15 mouse cellular contexts compared by ENCODE assay signal in the genomic region with DNA sequence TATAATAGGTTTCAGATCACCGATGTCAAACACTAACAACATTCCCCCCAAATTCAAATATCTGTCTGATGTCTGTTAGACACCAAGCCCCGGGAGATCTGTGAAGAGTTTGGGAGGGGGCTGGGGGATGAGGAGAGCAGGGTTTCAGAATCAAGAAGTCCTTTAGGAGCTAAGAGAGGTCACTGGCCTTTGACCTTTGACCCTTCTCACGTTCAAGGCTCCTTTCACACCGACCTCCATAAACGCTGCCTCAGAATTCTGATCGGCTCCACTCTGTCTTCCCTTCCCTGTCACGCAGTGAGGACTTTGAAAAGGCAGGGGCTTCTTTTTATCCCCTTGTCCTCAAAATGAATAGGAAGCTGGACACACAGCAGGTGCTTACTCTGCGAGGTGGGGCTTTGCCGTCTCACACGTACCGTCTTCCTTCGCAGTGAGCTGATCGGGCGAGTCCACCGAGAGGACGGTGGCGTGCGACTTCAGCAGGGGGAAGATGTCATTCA. TPM values are rescaled to one million over a fixed set of nuclear protein-coding genes. Genes with fewer than 3 reads are reported as not detected.
A peak's percentile ranks its signal among the peaks of the same experiment; 100 is the strongest.
DNase-seq lines count a peak whose midpoint lies in the region; ATAC-seq lines count a peak whose summit lies in the region.
"Had no signal": no experiment of that assay in that cellular context is flagged by ENCODE, and none has a peak within 500 bp of the region (broad histone marks: within the 10 kb centered on the region; RNA-seq: fewer than 3 reads in every experiment).

No protein-coding gene starts in this region.

- H3K27ac ChIP-seq in hindbrain, embryonic 11.5 days (ENCODE audit: low read depth, low read length), result no peak overlapping the region
- H3K27ac ChIP-seq in midbrain, embryonic 12.5 days (replicated peaks), result no peak overlapping the region
- H3K27ac ChIP-seq: limb, embryonic 12.5 days; liver, embryonic 15.5 days had no signal

- 22% methylated on average over 18 of the region's 18 CpGs for WGBS in hindbrain, embryonic 11.5 days
- WGBS in midbrain, embryonic 12.5 days, result 20% methylated on average over 18 of the region's 18 CpGs

- DNase-seq in retina, embryonic 14.5 days (ENCODE audit: low spot score), result peak; percentile 16
- DNase-seq in retina, postnatal 1 day, result no peak
- DNase-seq in hindbrain, embryonic 11.5 days (ENCODE audit: low spot score), result peak; percentile 35
- no peak for DNase-seq in B cell, adult 2 months
- DNase-seq in cerebellum, adult 11-12 months, result no peak
- DNase-seq in thymus, postnatal 0 days (ENCODE audit: low spot score), result no peak
- DNase-seq: kidney, adult 11 months; kidney, postnatal 25 days had no signal

- H3K27me3 ChIP-seq in hindbrain, embryonic 11.5 days (ENCODE audit: control insufficient read depth, insufficient read depth, low read length), result peaks cover 4% of the 10 kb centered on the region; the same call in 1 of the 2 replicates
- peaks cover 21% of the 10 kb centered on the region for H3K27me3 ChIP-seq in midbrain, embryonic 12.5 days

- no peaks in the 10 kb centered on the region for H3K9me3 ChIP-seq in hindbrain, embryonic 11.5 days (ENCODE audit: control insufficient read depth, low read length)
- no peaks in the 10 kb centered on the region for H3K9me3 ChIP-seq in midbrain, embryonic 12.5 days
- H3K9me3 ChIP-seq: limb, embryonic 12.5 days; liver, embryonic 15.5 days had no signal

- ATAC-seq in hindbrain, embryonic 11.5 days (ENCODE audit: low FRiP score), result no peak
- ATAC-seq in midbrain, embryonic 12.5 days (ENCODE audit: low FRiP score, low read depth), result no peak
- no peak for ATAC-seq in monocyte, adult 5-6 weeks (replicated peaks; ENCODE audit: insufficient number of reproducible peaks, low FRiP score, low TSS enrichment, poor library complexity, severe bottlenecking)

- H3K9ac ChIP-seq in hindbrain, embryonic 11.5 days (ENCODE audit: low read depth, low read length), result no peak overlapping the region
- H3K9ac ChIP-seq in midbrain, embryonic 12.5 days (replicated peaks), result no peak overlapping the region; the same call in 1 of the 2 replicates
- H3K9ac ChIP-seq: limb, embryonic 12.5 days; liver, embryonic 15.5 days had no signal

- H3K4me2 ChIP-seq in hindbrain, embryonic 11.5 days (replicated peaks; ENCODE audit: low read depth, low read length), result peak overlapping the region; percentile 27
- H3K4me2 ChIP-seq in midbrain, embryonic 12.5 days (replicated peaks), result peak overlapping the region; percentile 46
- H3K4me2 ChIP-seq: limb, embryonic 12.5 days; liver, embryonic 15.5 days had no signal

- no peaks in the 10 kb centered on the region for H3K4me1 ChIP-seq in hindbrain, embryonic 11.5 days (replicated peaks; ENCODE audit: control insufficient read depth, insufficient read depth, low read length)
- H3K4me1 ChIP-seq in midbrain, embryonic 12.5 days, result 0 out of 2 replicates have a peak, but pooled peaks cover 2% of the 10 kb centered on the region
- H3K4me1 ChIP-seq: limb, embryonic 12.5 days; liver, embryonic 15.5 days had no signal

- no peaks in the 10 kb centered on the region for H3K36me3 ChIP-seq in hindbrain, embryonic 11.5 days (ENCODE audit: control insufficient read depth, insufficient read depth, low read length)
- no peaks in the 10 kb centered on the region for H3K36me3 ChIP-seq in midbrain, embryonic 12.5 days
- H3K36me3 ChIP-seq: limb, embryonic 12.5 days; liver, embryonic 15.5 days had no signal

- no peak overlapping the region for H3K4me3 ChIP-seq in hindbrain, embryonic 11.5 days (ENCODE audit: low read depth, low read length)
- peak overlapping the region; percentile 21; the same call in 1 of the 2 replicates for H3K4me3 ChIP-seq in midbrain, embryonic 12.5 days
- H3K4me3 ChIP-seq: limb, embryonic 12.5 days; liver, embryonic 15.5 days had no signal

RNA-seq across cellular contexts. Expression of a gene that starts 10.7 kb away (rescaled TPM):
- 0.61 TPM in 1 of 2 replicates, not detected in the other for polyA plus RNA-seq in hindbrain, embryonic 11.5 days (2014; fragmentation: Nextera tagmentation; extraction: Ambion mirVana)
- polyA plus RNA-seq in midbrain, embryonic 12.5 days (2016; fragmentation: Nextera tagmentation; extraction: Ambion mirVana), result 0.29 and 0.41 TPM in 2 replicates
- total RNA-seq in monocyte, adult 5-6 weeks (2017), result not detected in 3 replicates
- polyA plus RNA-seq in thymus, postnatal 0 days (2015; fragmentation: Nextera tagmentation; extraction: Ambion mirVana), result 3.5 and 4.2 TPM in 2 replicates
- total RNA-seq: heart, postnatal 25 days had no signal
- polyA plus RNA-seq: limb, embryonic 12.5 days; liver, embryonic 15.5 days had no signal

RNA-seq across cellular contexts. Expression of a gene that starts 22.0 kb away (rescaled TPM):
- polyA plus RNA-seq in hindbrain, embryonic 11.5 days (2014; fragmentation: Nextera tagmentation; extraction: Ambion mirVana), result 14.4 and 16.0 TPM in 2 replicates
- polyA plus RNA-seq in midbrain, embryonic 12.5 days (2016; fragmentation: Nextera tagmentation; extraction: Ambion mirVana), result 17.3 and 18.5 TPM in 2 replicates
- total RNA-seq in monocyte, adult 5-6 weeks (2017), result 5.3 to 18.6 TPM (median 16.5 TPM) in 3 replicates
- 11.0 and 11.1 TPM in 2 replicates for polyA plus RNA-seq in thymus, postnatal 0 days (2015; fragmentation: Nextera tagmentation; extraction: Ambion mirVana)

RNA-seq across cellular contexts. Expression of a gene that starts 48.8 kb away (rescaled TPM):
- 41.4 and 44.9 TPM in 2 replicates for polyA plus RNA-seq in hindbrain, embryonic 11.5 days (2014; fragmentation: Nextera tagmentation; extraction: Ambion mirVana)
- polyA plus RNA-seq in midbrain, embryonic 12.5 days (2016; fragmentation: Nextera tagmentation; extraction: Ambion mirVana), result 30.7 and 32.0 TPM in 2 replicates
- total RNA-seq in monocyte, adult 5-6 weeks (2017), result 7.8 to 13.5 TPM (median 9.5 TPM) in 3 replicates
- polyA plus RNA-seq in thymus, postnatal 0 days (2015; fragmentation: Nextera tagmentation; extraction: Ambion mirVana), result 27.1 and 30.4 TPM in 2 replicates

RNA-seq across cellular contexts. Expression of a gene that starts 53.9 kb away (rescaled TPM):
- 0.07 and 0.20 TPM in 2 replicates for polyA plus RNA-seq in hindbrain, embryonic 11.5 days (2014; fragmentation: Nextera tagmentation; extraction: Ambion mirVana)
- 0.10 TPM in 1 of 2 replicates, not detected in the other for polyA plus RNA-seq in midbrain, embryonic 12.5 days (2016; fragmentation: Nextera tagmentation; extraction: Ambion mirVana)
- not detected in 3 replicates for total RNA-seq in monocyte, adult 5-6 weeks (2017)
- polyA plus RNA-seq in thymus, postnatal 0 days (2015; fragmentation: Nextera tagmentation; extraction: Ambion mirVana), result 15.1 and 17.9 TPM in 2 replicates
- total RNA-seq: layer of hippocampus, postnatal 25 days had no signal
- polyA plus RNA-seq: cortical plate, adult 2 months had no signal

Comparison
In these comparisons a context has a peak if more than half of its experiments do, and no peak if none do; other contexts are left out.
1. DNase-seq: peak in retina, embryonic 14.5 days (single experiment) and hindbrain, embryonic 11.5 days (single experiment); none in retina, postnatal 1 day (single experiment), B cell, adult 2 months (0 of 2), cerebellum, adult 11-12 months (single experiment) and thymus, postnatal 0 days (single experiment).